Mouse (Mus musculus) R1 (cell line): ENCODE results near the gene Mtmr12.

Experiments
- DNase-seq: peaks from one replicate; pipeline ENCODE4 v3.0.0-alpha.2; 2018; ENCODE audit warnings: low read depth, low spot score

Gene Mtmr12

GRCm38 (mm10) chr15:12320441-12321090, 115.7 kb downstream of the Mtmr12 start:
- DNase-seq, result no peak

- DNase-seq, result peak; percentile 89
Measured at GRCm38 (mm10) chr15:12321091-12321787, 116.4 kb downstream of the Mtmr12 start, which contains the start of gene Golph3. Gene Golph3, plus strand, starts transcription at chr15:12321450.

- peak; percentile 75 for DNase-seq
Measured at GRCm38 (mm10) chr15:12321788-12322621, 117.2 kb downstream of the Mtmr12 start, which contains the start of gene 1810049J17Rik. Gene 1810049J17Rik, minus strand, starts transcription at chr15:12321899.

- no peak for DNase-seq
Measured at GRCm38 (mm10) chr15:12322676-12323402, 118.0 kb downstream of the Mtmr12 start.
